Mouse (Mus musculus) MEL (cell line): ENCODE measurements at regions not wholly inside any gene's neighbourhood (a gene's known extent, or its start where the extent isn't known, plus 50 kb on each side); places are given as distances from the start of the nearest gene placed in this dataset.

ENCODE experiments used
- DNase-seq: peaks from one replicate; pipeline ENCODE4 v3.0.0; 2011; ENCODE audit warnings: low read depth, low spot score
- H3K27ac ChIP-seq: 2 replicates; pipeline ENCODE4 v1.5.1; 2012; ENCODE audit warnings: low read depth, mild to moderate bottlenecking, control low read depth, low read length, moderate library complexity; ENCODE audit not compliant: control insufficient read depth
- H3K27me3 ChIP-seq, 2 experiments: fragments of 150-350 bp in 1 of 2; sonication (generic) in 1 of 2; 2 replicates each; pipeline ENCODE4 v1.6.1; 2012; ENCODE audit warnings: low read length in 2 of 2, mild to moderate bottlenecking in 2 of 2, improper control_type of control experiment in 1 of 2, moderate library complexity in 1 of 2; ENCODE audit not compliant: insufficient read depth in 2 of 2, control insufficient read depth in 1 of 2
- H3K36me3 ChIP-seq, 2 experiments: 2 replicates each; pipeline ENCODE4 v1.6.1; 2012 to 2014; ENCODE audit warnings: low read length in 2 of 2, improper control_type of control experiment in 1 of 2, inconsistent platforms in 1 of 2, mild to moderate bottlenecking in 1 of 2; ENCODE audit not compliant: insufficient read depth in 2 of 2, control insufficient read depth in 1 of 2
- H3K4me1 ChIP-seq, 2 experiments: fragments of 150-350 bp in 1 of 2; sonication (generic) in 1 of 2; 2 replicates each; pipeline ENCODE4 v1.6.1; 2012; ENCODE audit warnings: low read length in 2 of 2, improper control_type of control experiment in 1 of 2, mild to moderate bottlenecking in 1 of 2; ENCODE audit not compliant: insufficient read depth in 2 of 2, control insufficient read depth in 1 of 2
- H3K4me3 ChIP-seq, 2 experiments: fragments of 150-350 bp in 1 of 2; sonication (generic) in 1 of 2; 2 replicates each; pipeline ENCODE4 v1.5.1; 2012; ENCODE audit warnings: low read depth in 2 of 2, low read length in 2 of 2, mild to moderate bottlenecking in 2 of 2, moderate library complexity in 2 of 2, control low read depth in 1 of 2, improper control_type of control experiment in 1 of 2; ENCODE audit not compliant: control insufficient read depth in 1 of 2, insufficient read depth in 1 of 2
- H3K79me2 ChIP-seq: 2 replicates; pipeline ENCODE4 v1.6.1; 2012; ENCODE audit warnings: mild to moderate bottlenecking, low read length, moderate library complexity; ENCODE audit not compliant: control insufficient read depth, poor library complexity, insufficient read depth
- H3K9ac ChIP-seq: 2 replicates; pipeline ENCODE4 v1.6.1; 2012; ENCODE audit warnings: low read depth, mild to moderate bottlenecking, control low read depth, low read length, moderate library complexity; ENCODE audit not compliant: control insufficient read depth, poor library complexity, severe bottlenecking
- H3K9me3 ChIP-seq: fragments of 150-350 bp; sonication (generic); replicated peaks from 2 replicates; pipeline ENCODE4 v1.6.1; 2012; ENCODE audit warnings: mild to moderate bottlenecking, low read length, improper control_type of control experiment, moderate library complexity; ENCODE audit not compliant: insufficient read depth
- CHD2 ChIP-seq: IDR thresholded peaks from 2 replicates; pipeline ENCODE4 v1.6.1; 2011; ENCODE audit warnings: low read length, improper control_type of control experiment
- CTCF ChIP-seq, 3 experiments: IDR thresholded peaks in 2 of 3; conservative IDR thresholded peaks in 1 of 3; 2 replicates each; pipeline ENCODE4 v1.5.1; 2011 to 2012; ENCODE audit warnings: low read length in 3 of 3, low read depth in 2 of 3, mild to moderate bottlenecking in 2 of 3, improper control_type of control experiment in 1 of 3, inconsistent platforms in 1 of 3, mixed read lengths in 1 of 3, moderate library complexity in 1 of 3; ENCODE audit not compliant: control insufficient read depth in 1 of 3, insufficient read depth in 1 of 3, poor library complexity in 1 of 3, severe bottlenecking in 1 of 3
- ETS1 ChIP-seq: IDR thresholded peaks from 2 replicates; pipeline ENCODE4 v1.6.1; 2012; ENCODE audit warnings: low read depth, mild to moderate bottlenecking, inconsistent platforms, low read length, improper control_type of control experiment, moderate library complexity
- HCFC1 ChIP-seq: IDR thresholded peaks from 2 replicates; pipeline ENCODE4 v1.6.1; 2012; ENCODE audit warnings: low read depth, mild to moderate bottlenecking, inconsistent platforms, low read length, improper control_type of control experiment, moderate library complexity
- MAFK ChIP-seq: IDR thresholded peaks from 2 replicates; pipeline ENCODE4 v1.6.1; 2011; ENCODE audit warnings: low read depth, mild to moderate bottlenecking, low read length, improper control_type of control experiment, borderline replicate concordance
- MAZ ChIP-seq: IDR thresholded peaks from 2 replicates; pipeline ENCODE4 v1.6.1; 2012; ENCODE audit warnings: low read depth, mild to moderate bottlenecking, inconsistent platforms, low read length, improper control_type of control experiment
- MYB ChIP-seq: IDR thresholded peaks from 2 replicates; pipeline ENCODE4 v1.6.1; 2011; ENCODE audit warnings: mild to moderate bottlenecking, low read depth, low read length, improper control_type of control experiment
- NELFE ChIP-seq: IDR thresholded peaks from 2 replicates; pipeline ENCODE4 v1.6.1; 2011; ENCODE audit warnings: low read depth, low read length, improper control_type of control experiment
- POLR2A ChIP-seq, 2 experiments: IDR thresholded peaks; 2 replicates each; pipeline ENCODE4 v1.6.1; 2011 to 2012; ENCODE audit warnings: low read length in 2 of 2, mild to moderate bottlenecking in 2 of 2, control low read depth in 1 of 2, improper control_type of control experiment in 1 of 2, low read depth in 1 of 2, moderate library complexity in 1 of 2; ENCODE audit not compliant: control insufficient read depth in 1 of 2, insufficient read depth in 1 of 2, poor library complexity in 1 of 2
- POLR2AphosphoS5 ChIP-seq: IDR thresholded peaks from 2 replicates; pipeline ENCODE4 v1.6.1; 2012; ENCODE audit warnings: low read depth, borderline replicate concordance, mild to moderate bottlenecking, inconsistent platforms, low read length, moderate library complexity, mixed read lengths
- RAD21 ChIP-seq: IDR thresholded peaks from 2 replicates; pipeline ENCODE4 v1.6.1; 2011; ENCODE audit warnings: mild to moderate bottlenecking, low read depth, low read length, improper control_type of control experiment
- TBP ChIP-seq: IDR thresholded peaks from 2 replicates; pipeline ENCODE4 v1.8.0; 2011; ENCODE audit warnings: low read depth, low read length, improper control_type of control experiment
- TCF12 ChIP-seq: IDR thresholded peaks from 2 replicates; pipeline ENCODE4 v1.6.1; 2014; ENCODE audit warnings: low read depth, mild to moderate bottlenecking, inconsistent platforms, low read length, improper control_type of control experiment, moderate library complexity
- UBTF ChIP-seq: IDR thresholded peaks from 2 replicates; pipeline ENCODE4 v1.6.1; 2012; ENCODE audit warnings: low read depth, mild to moderate bottlenecking, inconsistent platforms, low read length, improper control_type of control experiment, moderate library complexity, borderline replicate concordance; ENCODE audit not compliant: insufficient read depth
- USF1 ChIP-seq: IDR thresholded peaks from 2 replicates; pipeline ENCODE4 v1.6.1; 2014; ENCODE audit warnings: low read depth, mild to moderate bottlenecking, inconsistent platforms, low read length, improper control_type of control experiment, moderate library complexity
- USF2 ChIP-seq, 2 experiments: IDR thresholded peaks; 2 replicates each; pipeline ENCODE4 v1.6.1; 2011 to 2012; ENCODE audit warnings: improper control_type of control experiment in 2 of 2, low read length in 2 of 2, borderline replicate concordance in 1 of 2, inconsistent platforms in 1 of 2, low read depth in 1 of 2, mild to moderate bottlenecking in 1 of 2; ENCODE audit not compliant: insufficient read depth in 1 of 2
- ZC3H11A ChIP-seq: IDR thresholded peaks from 2 replicates; pipeline ENCODE4 v1.6.1; 2012; ENCODE audit warnings: low read depth, mild to moderate bottlenecking, inconsistent platforms, low read length, improper control_type of control experiment
- ZKSCAN1 ChIP-seq: IDR thresholded peaks from 2 replicates; pipeline ENCODE4 v1.6.1; 2012; ENCODE audit warnings: low read depth, mild to moderate bottlenecking, inconsistent platforms, low read length, improper control_type of control experiment, moderate library complexity
- ZMIZ1 ChIP-seq: IDR thresholded peaks from 2 replicates; pipeline ENCODE4 v1.6.1; 2012; ENCODE audit warnings: low read depth, mild to moderate bottlenecking, inconsistent platforms, low read length, improper control_type of control experiment, moderate library complexity
- ZNF384 ChIP-seq: IDR thresholded peaks from 2 replicates; pipeline ENCODE4 v1.6.1; 2012; ENCODE audit warnings: low read depth, mild to moderate bottlenecking, inconsistent platforms, low read length, improper control_type of control experiment

DNA sequence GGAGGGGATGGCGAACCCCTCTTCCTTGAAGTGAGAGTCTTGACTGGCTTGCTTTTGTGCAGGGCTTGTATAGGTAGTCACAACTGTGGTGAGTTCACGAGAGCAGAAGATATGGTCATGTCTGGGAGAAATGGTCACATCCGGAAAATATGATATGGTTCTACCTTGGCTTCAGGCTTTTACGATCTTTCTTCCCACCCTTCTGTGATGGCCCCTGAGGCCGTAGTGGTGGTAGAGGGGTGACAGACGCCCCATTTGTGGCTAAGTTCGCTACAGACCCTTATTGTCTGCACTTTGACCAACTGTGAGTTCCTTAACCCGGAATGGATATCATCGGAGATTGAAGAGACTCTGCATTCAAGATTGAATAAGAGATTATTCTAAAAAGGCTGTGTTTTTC is 122.9 kb upstream of the Cpsf6 start:
- no peaks in the 10 kb centered on the region for H3K9me3 ChIP-seq
- no peak overlapping the region for H3K27ac ChIP-seq
- H3K36me3 ChIP-seq = no peaks in the 10 kb centered on the region
- no peak for DNase-seq
- no peaks in the 10 kb centered on the region for H3K4me1 ChIP-seq
- H3K79me2 ChIP-seq = no peaks in the 10 kb centered on the region
- H3K4me3 ChIP-seq = no peak overlapping the region
- H3K27me3 ChIP-seq = no peaks in the 10 kb centered on the region
- TF ChIP-seq HCFC1 = no peak
- TF ChIP-seq ZMIZ1 = no peak
- TF ChIP-seq ZNF384 = no peak
- TF ChIP-seq NELFE = no peak
- TF ChIP-seq TBP = no peak
- no peak for TF ChIP-seq USF2 (IDR thresholded peaks at IDR 0.05; ENCODE audit: borderline replicate concordance in 1 of 2, insufficient read depth in 1 of 2, low read depth in 1 of 2, low read length in 2 of 2)
- TF ChIP-seq ZKSCAN1 = no peak
- no peak for TF ChIP-seq UBTF
- no peak for TF ChIP-seq USF1
- H3K9ac ChIP-seq = no peak overlapping the region

GRCm38 (mm10) chr10:117502135-117502534 is 122.3 kb upstream of the Cpsf6 start:
- no peaks in the 10 kb centered on the region for H3K4me1 ChIP-seq
- no peaks in the 10 kb centered on the region for H3K36me3 ChIP-seq
- no peaks in the 10 kb centered on the region for H3K79me2 ChIP-seq
- H3K4me3 ChIP-seq = no peak overlapping the region
- H3K9ac ChIP-seq = no peak overlapping the region
- DNase-seq = no peak
- no peaks in the 10 kb centered on the region for H3K9me3 ChIP-seq
- TF ChIP-seq POLR2A (IDR thresholded peaks at IDR 0.05; ENCODE audit: control insufficient read depth in 1 of 2, insufficient read depth in 1 of 2, low read depth in 1 of 2, low read length in 2 of 2, poor library complexity in 1 of 2) (no peak), ZKSCAN1 (no peak), UBTF (no peak), TCF12 (no peak), MAFK (no peak), RAD21 (no peak), MYB (no peak), TBP (no peak), POLR2AphosphoS5 (no peak)
- H3K27ac ChIP-seq = no peak overlapping the region
- H3K27me3 ChIP-seq = no peaks in the 10 kb centered on the region

DNA sequence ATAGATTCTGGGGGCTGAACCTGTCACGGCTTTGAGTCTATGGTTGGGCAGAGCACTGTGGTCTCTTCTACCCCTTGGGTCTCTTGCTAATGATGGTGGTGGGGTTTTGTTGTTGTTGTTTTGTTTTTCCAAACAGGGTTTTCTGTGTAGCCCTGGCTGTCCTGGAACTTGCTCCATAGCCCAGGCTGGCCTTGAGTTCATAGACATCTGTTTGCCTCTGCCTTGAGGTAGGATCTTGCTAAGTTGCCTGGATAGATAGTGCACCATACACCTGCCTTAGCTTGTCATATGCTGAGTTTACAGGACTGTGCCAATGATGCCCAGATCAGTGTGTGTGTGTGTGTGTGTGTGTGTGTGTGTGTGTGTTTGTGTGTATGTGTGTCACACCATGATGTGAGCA is 121.6 kb upstream of the Cpsf6 start:
- no peaks in the 10 kb centered on the region for H3K9me3 ChIP-seq
- no peaks in the 10 kb centered on the region for H3K4me1 ChIP-seq
- H3K79me2 ChIP-seq = no peaks in the 10 kb centered on the region
- no peaks in the 10 kb centered on the region for H3K36me3 ChIP-seq
- DNase-seq = no peak
- H3K27me3 ChIP-seq = no peaks in the 10 kb centered on the region
- H3K4me3 ChIP-seq = no peak overlapping the region
- no peak overlapping the region for H3K27ac ChIP-seq
- TF ChIP-seq ETS1 (no peak), ZC3H11A (no peak), CTCF (IDR thresholded peaks at IDR 0.05 in 2 of 3, conservative IDR thresholded peaks at IDR 0.05 in 1 of 3; ENCODE audit: control insufficient read depth in 1 of 3, insufficient read depth in 1 of 3, low read depth in 2 of 3, low read length in 3 of 3, poor library complexity in 1 of 3, severe bottlenecking in 1 of 3) (no peak), UBTF (no peak), ZKSCAN1 (no peak), MAZ (no peak), CHD2 (no peak)
- TF ChIP-seq, all 39 proteins: peak for 0
- no peak overlapping the region for H3K9ac ChIP-seq
